Mouse (Mus musculus) ovary, postnatal 14 days (tissue): ENCODE measurements around the gene Fanca.
A peak's percentile ranks its signal among the peaks of the same experiment; 100 is the strongest.
"Not testable (repeated sequence)": the region's sequence is repeated elsewhere in the genome, so short reads cannot be mapped to it uniquely, and the experiment has no call there.

Experiments used
- DNase-seq: peaks from one replicate; pipeline ENCODE4 v3.0.0; 2022; ENCODE audit warnings: low spot score

The Fanca gene

GRCm38 (mm10) chr8:123232553-123232952, 85.8 kb downstream of the Fanca start:
- no peak for DNase-seq

- DNase-seq = no peak
Measured at GRCm38 (mm10) chr8:123231742-123232141, 86.6 kb downstream of the Fanca start.

- DNase-seq = not testable (repeated sequence)
Measured at GRCm38 (mm10) chr8:123230326-123230725, 88.0 kb downstream of the Fanca start.

GRCm38 (mm10) chr8:123228416-123228815, 90.0 kb downstream of the Fanca start:
- DNase-seq = no peak

GRCm38 (mm10) chr8:123224278-123225266, 93.8 kb downstream of the Fanca start, which contains the start of gene Cdk10:
Gene Cdk10 (plus strand): TSS chr8:123224842.
- peak; percentile 92 for DNase-seq

- DNase-seq = no peak
Measured at GRCm38 (mm10) chr8:123220917-123221316, 97.5 kb downstream of the Fanca start.
